Mouse (Mus musculus): ENCODE data around the gene Clec1a. TPM values are rescaled to one million over a fixed set of nuclear protein-coding genes. Genes with fewer than 3 reads are reported as not detected.

Gene Clec1a
- not detected for polyA plus RNA-seq (2017; shearing (Covaris generic))

DNA sequence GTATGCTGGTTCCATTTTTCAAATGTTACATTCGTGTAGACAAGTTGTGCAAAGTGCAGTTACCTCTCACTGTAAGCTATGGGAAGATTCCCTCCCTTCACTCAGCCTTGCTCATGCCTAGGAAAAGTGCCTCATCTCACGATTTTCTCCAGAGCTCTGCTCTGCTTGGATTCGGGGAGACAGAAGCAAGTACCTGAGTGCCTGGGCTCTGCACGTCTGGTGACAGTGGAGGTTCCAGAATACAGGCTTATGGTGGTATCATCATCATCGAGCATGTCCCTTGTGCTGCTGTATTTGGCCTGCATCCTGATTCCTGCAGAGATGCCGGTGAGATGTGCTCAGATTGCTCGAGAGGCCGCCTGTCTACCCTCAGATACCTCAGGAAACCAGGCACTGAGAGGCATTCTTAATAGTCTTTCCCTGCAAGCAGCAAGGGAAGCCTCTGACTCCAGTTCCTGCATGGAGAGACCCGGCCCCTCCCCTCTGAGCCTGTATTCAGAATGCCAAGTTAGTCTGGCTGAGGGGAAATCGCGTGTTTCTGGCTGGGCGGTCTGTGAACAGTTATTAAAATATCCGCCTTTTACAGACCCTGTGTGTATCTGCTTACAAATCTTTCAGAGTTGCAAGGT is at the start of gene Clec1a:
TSS of gene Clec1a (minus strand) at position 590 of the 629 bp plus-strand sequence.

GRCm38 (mm10) chr6:129408562-129408961 is 43.2 kb downstream of the Clec1a start, which contains the start of gene Clec9a:
TSS of gene Clec9a (plus strand) at chr6:129408862.

DNA sequence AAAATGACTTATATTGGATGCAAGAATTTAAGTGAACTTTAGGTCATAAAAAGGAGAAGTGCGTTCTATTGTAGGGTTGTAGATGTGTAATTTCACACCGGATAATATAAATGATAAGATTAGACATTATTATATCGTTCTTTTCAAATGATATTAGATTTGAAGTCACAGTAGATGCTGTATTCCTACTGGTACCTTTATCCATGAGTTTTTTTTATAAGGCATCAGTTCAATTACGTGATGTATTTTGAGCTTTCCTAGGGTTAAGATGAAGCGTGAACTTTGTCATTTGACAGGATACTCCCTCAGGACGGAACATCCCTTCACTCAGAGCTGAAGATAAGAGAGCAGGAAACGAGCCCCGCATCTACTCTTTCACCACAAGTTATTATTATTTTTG is 54.8 kb downstream of the Clec1a start, which contains the start of gene Clec1b:
TSS of gene Clec1b (plus strand) at position 301 of the 400 bp plus-strand sequence.

DNA sequence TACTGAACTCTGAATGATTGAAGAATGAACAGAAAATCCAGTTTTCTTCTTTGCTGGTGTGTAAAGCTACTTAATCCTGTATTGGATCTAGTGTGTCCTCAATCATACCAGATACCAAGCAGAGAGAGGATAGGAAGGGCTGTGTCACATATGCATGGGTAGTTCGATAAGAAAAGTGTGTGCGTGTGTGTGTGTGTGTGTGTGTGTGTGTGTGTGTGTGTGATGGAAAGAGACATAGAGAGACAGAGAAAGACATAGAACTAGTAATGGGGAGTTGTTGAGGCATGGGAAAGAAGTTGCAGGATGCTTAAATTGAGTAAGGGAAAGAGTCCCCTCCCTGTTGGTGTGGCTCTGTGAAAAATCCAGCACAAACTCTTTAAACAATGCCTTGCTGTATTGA is 66.0 kb downstream of the Clec1a start, which contains the start of gene Clec12b:
TSS of gene Clec12b (minus strand) at position 101 of the 400 bp plus-strand sequence.

Other genes with a start within 250 kb of the Clec1a start
- 100 to 1,000 TPM; 104 to 133 TPM for gene Cd69, start 176.6 kb downstream of the Clec1a start, polyA plus RNA-seq (2017; shearing (Covaris generic))
- gene 4922502D21Rik, start 120.2 kb downstream of the Clec1a start, polyA plus RNA-seq (2017; shearing (Covaris generic)) = not detected
- gene Clec12a, start 109.3 kb downstream of the Clec1a start, polyA plus RNA-seq (2017; shearing (Covaris generic)) = 1 to 10 TPM in 1 of 2 experiments, under 1 TPM in 1; 0.17 to 2.5 TPM
- not detected for gene Clec12b, start 66.1 kb downstream of the Clec1a start, polyA plus RNA-seq (2017; shearing (Covaris generic))
- gene Clec1b, start 54.7 kb downstream of the Clec1a start, polyA plus RNA-seq (2017; shearing (Covaris generic)) = 1 to 10 TPM in 1 of 2 experiments, under 1 TPM in 1; 0.06 to 2.6 TPM
- gene Clec9a, start 43.1 kb downstream of the Clec1a start, polyA plus RNA-seq (2017; shearing (Covaris generic)) = not detected
- gene Olr1, start 55.2 kb upstream of the Clec1a start, polyA plus RNA-seq (2017; shearing (Covaris generic)) = under 1 TPM in 1 of 2 experiments, not detected in 1; 0.13 TPM
- gene Tmem52b, start 60.6 kb upstream of the Clec1a start, polyA plus RNA-seq (2017; shearing (Covaris generic)) = under 1 TPM in 1 of 2 experiments, not detected in 1; 0.11 TPM
- gene Gabarapl1, start 81.2 kb upstream of the Clec1a start, polyA plus RNA-seq (2017; shearing (Covaris generic)) = 10 to 100 TPM in 1 of 2 experiments, 1 to 10 TPM in 1; 8.5 to 20.1 TPM
- not detected for gene Klre1, start 125.9 kb upstream of the Clec1a start, polyA plus RNA-seq (2017; shearing (Covaris generic))
- gene Klrd1, start 139.8 kb upstream of the Clec1a start, polyA plus RNA-seq (2017; shearing (Covaris generic)) = 10 to 100 TPM in 1 of 2 experiments, under 1 TPM in 1; 0.29 to 23.8 TPM
- 10 to 100 TPM in 1 of 2 experiments, under 1 TPM in 1; 0.28 to 88.4 TPM for gene Klrk1, start 171.9 kb upstream of the Clec1a start, polyA plus RNA-seq (2017; shearing (Covaris generic))
- gene Klrc3, start 191.3 kb upstream of the Clec1a start, polyA plus RNA-seq (2017; shearing (Covaris generic)) = not detected
- not detected for gene Klrc2, start 208.7 kb upstream of the Clec1a start, polyA plus RNA-seq (2017; shearing (Covaris generic))
- gene Klrc1, start 227.0 kb upstream of the Clec1a start, polyA plus RNA-seq (2017; shearing (Covaris generic)) = 1 to 10 TPM in 1 of 2 experiments, under 1 TPM in 1; 0.23 to 4.8 TPM